Mouse (Mus musculus): Measurements from ENCODE around the gene Lmf1.

- TF ChIP-seq CTCF (IDR thresholded peaks at IDR 0.05; ENCODE audit: low read depth, low read length) (no peak), POLR2A (IDR thresholded peaks at IDR 0.05; ENCODE audit: insufficient read depth, low read length) (no peak)
Measured at GRCm38 (mm10) chr17:25583858-25584257, 5.0 kb downstream of the Lmf1 start.

All from ES-Bruce4 (cell line).